Mouse (Mus musculus) cerebellum, adult 2 months (tissue): ENCODE measurements at regions not wholly inside any gene's neighbourhood (a gene's known extent, or its start where the extent isn't known, plus 50 kb on each side); places are given as distances from the start of the nearest gene placed in this dataset.
A peak's percentile ranks its signal among the peaks of the same experiment; 100 is the strongest.

Experiments
- DNase-seq, 2 experiments: peaks; one replicate each; pipeline ENCODE4 v3.0.0; 2021
- H3K27ac ChIP-seq: fragments of 200-500 bp; 2 replicates; pipeline ENCODE4 v1.5.1; 2012; ENCODE audit warnings: low read length, control low read depth, inconsistent platforms; ENCODE audit not compliant: insufficient read depth
- H3K27me3 ChIP-seq: fragments of 200-500 bp; 2 replicates; pipeline ENCODE4 v1.6.1; 2012; ENCODE audit warnings: inconsistent platforms, mild to moderate bottlenecking, low read length, moderate library complexity; ENCODE audit not compliant: control insufficient read depth, insufficient read depth
- H3K4me1 ChIP-seq: fragments of 200-500 bp; 2 replicates; pipeline ENCODE4 v1.6.1; 2011; ENCODE audit warnings: low read length; ENCODE audit not compliant: control insufficient read depth, insufficient read depth
- H3K4me3 ChIP-seq: fragments of 200-500 bp; replicated peaks from 2 replicates; pipeline ENCODE3; 2011; ENCODE audit warnings: mild to moderate bottlenecking, low read depth, low read length, control low read depth; ENCODE audit not compliant: insufficient read depth
- CTCF ChIP-seq: fragments of 200-500 bp; IDR thresholded peaks from 2 replicates; pipeline ENCODE4 v1.5.1; 2011; ENCODE audit warnings: low read depth, mild to moderate bottlenecking, control low read depth, low read length, moderate library complexity, borderline replicate concordance; ENCODE audit not compliant: insufficient read depth
- POLR2A ChIP-seq: fragments of 200-500 bp; IDR thresholded peaks from 2 replicates; pipeline ENCODE4 v1.6.1; 2011; ENCODE audit warnings: low read length, control low read depth, borderline replicate concordance; ENCODE audit not compliant: insufficient read depth
- WGBS: fragments of 180-500 bp; shearing (Covaris S2); methylation state at CpG from one replicate; pipeline ENCODE4 v1.1.7; 2018; 5-methylcytosine and 5-hydroxymethylcytosine counted together

DNA sequence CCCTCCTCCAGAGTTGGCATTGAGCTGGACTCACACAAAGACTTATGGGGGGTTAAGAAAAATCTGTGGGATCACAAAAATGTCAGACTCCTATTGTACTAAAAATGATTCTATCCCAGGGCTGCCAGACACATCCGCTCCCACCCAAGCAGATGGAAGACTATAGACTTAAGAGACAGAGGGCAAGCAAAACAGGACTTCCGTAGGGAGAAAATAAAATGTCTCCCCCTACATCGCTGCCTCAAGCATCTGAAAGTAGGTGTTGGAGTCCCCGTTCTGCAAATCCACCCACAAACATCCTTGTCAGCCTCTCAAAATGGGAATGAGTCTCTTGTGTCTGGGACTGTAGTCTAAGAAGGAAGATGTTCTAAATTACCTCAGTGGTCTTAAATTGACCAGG is 253.3 kb downstream of the Gm9195 start:
- no peak for TF ChIP-seq POLR2A
- no peak for TF ChIP-seq CTCF
- 98% methylated on average over 4 of the region's 4 CpGs for WGBS
- no peak for DNase-seq
- no peak overlapping the region for H3K27ac ChIP-seq
- no peak overlapping the region for H3K4me3 ChIP-seq
- H3K27me3 ChIP-seq = no peaks in the 10 kb centered on the region; the same call in 1 of the 2 replicates
- peaks cover 2% of the 10 kb centered on the region; the same call in 1 of the 2 replicates for H3K4me1 ChIP-seq

DNA sequence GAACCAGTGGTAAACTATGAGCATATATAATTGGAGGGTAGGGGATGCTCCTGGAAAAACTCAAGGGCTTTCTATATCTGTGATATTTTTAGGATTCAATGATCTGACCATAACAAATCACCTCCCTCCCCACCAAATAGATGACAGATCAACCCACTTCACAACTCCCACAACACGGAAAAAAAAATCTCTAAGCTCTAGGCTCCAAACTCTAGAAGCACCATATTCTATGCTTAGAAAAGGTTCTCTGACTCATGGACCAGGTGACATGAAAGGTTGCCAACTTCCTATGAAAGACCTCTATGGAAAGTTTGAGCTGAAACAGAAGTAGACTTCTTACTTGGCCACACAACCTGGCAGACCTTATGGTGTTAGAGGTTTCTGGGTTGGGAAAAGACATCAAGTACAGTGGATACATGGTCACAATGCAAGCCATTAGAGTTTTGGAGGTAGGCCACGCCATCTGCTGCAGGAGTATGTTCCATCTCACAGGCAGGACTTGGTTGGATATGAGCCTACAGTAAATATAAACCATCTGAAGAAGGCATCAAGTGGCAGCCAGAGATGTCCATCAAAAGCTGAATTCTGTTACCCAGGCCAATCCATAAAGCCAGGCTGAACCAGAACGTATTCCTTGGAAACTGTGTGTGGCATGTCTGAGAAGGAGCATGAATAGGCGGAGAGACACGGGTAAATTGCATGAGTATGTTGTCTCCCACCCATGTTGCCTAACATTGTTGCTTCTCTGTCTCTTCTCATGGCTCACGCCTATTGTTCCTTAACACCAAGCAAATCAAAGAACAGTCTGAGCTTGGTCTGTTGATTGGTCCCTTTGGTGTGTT is 257.2 kb downstream of the Gm9195 start:
- H3K4me1 ChIP-seq = peaks cover 2% of the 10 kb centered on the region; the same call in 1 of the 2 replicates
- WGBS = 31% methylated on average over 6 of the region's 6 CpGs
- no peaks in the 10 kb centered on the region; the same call in 1 of the 2 replicates for H3K27me3 ChIP-seq
- no peak overlapping the region for H3K27ac ChIP-seq
- no peak overlapping the region for H3K4me3 ChIP-seq
- no peak for TF ChIP-seq POLR2A
- TF ChIP-seq CTCF = no peak; the same call in 1 of the 2 replicates
- peak; percentile 80 to 92 for DNase-seq

DNA sequence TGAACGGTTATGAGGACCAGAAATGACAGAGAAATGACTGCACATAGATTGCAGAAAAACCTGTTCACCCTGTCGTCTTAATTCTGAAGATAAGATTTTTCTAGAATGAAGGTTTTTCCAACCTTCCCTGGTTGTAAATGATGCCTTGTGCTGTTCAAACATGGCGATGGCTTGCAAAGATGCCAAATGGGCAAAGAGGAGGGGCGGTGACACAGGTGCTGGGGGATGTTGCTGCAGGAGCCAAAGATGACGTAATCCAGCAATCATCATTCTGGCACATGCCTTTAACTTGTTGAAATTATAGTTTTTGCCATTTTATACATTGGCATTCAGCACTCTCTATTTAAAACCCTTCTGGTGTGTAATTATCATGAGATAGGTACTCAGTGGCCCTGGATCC is 263.8 kb downstream of the Gm9195 start:
- peak in 1 of 2 experiments; percentile 13 for DNase-seq
- Histone ChIP-seq H3K27me3 (no peaks in the 10 kb centered on the region; the same call in 1 of the 2 replicates), H3K4me1 (no peaks in the 10 kb centered on the region), H3K27ac (no peak overlapping the region), H3K4me3 (no peak overlapping the region)
- TF ChIP-seq POLR2A (no peak), CTCF (no peak)
- WGBS = 71% methylated on average over 5 of the region's 5 CpGs

DNA sequence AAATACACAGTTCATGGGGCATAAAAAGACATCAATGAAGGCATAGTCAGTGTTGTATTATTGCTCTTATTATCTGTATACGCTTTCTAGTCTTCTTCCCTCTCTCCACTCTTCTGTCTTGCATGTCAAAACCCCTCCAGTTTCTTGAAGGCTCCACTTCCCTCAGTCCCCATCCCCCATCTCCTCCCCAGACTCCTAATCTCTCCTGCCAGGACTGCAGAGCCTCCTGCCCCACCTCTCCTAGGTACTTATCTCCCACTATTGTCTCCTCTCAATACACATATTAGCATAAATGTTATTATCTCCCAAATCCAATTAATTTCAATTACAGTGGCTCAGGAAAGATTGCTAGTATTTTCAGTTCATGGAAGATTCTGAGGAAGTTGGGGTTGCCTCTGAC is 264.2 kb downstream of the Gm9195 start:
- H3K4me1 ChIP-seq = no peaks in the 10 kb centered on the region
- TF ChIP-seq POLR2A (no peak), CTCF (no peak)
- WGBS = 93% methylated on average over 1 of the region's 1 CpGs
- H3K27ac ChIP-seq = no peak overlapping the region
- no peaks in the 10 kb centered on the region; the same call in 1 of the 2 replicates for H3K27me3 ChIP-seq
- no peak overlapping the region for H3K4me3 ChIP-seq
- no peak for DNase-seq

DNA sequence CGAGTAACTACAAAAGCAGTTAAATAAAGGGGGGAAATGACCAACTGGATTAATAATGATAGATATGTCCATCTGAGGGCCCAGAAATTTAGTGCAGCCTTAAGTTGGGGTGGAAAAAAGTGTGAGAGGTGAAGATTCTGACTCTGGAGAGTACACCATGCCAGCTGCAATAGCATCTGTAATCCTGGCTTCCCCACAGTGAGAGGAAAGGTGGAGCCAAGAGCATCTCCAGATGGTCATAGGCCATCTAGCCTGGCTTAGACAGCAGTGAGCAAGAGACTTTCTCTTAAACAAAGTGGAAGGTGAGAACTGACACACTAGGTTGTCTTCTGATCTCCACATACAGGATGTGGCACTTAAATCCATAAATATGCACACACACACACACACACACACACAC is 264.7 kb downstream of the Gm9195 start:
- TF ChIP-seq POLR2A (no peak), CTCF (no peak)
- Histone ChIP-seq H3K4me1 (no peaks in the 10 kb centered on the region), H3K4me3 (no peak overlapping the region), H3K27ac (no peak overlapping the region), H3K27me3 (no peaks in the 10 kb centered on the region; the same call in 1 of the 2 replicates)
- DNase-seq = no peak
- 97% methylated on average over 1 of the region's 1 CpGs for WGBS

DNA sequence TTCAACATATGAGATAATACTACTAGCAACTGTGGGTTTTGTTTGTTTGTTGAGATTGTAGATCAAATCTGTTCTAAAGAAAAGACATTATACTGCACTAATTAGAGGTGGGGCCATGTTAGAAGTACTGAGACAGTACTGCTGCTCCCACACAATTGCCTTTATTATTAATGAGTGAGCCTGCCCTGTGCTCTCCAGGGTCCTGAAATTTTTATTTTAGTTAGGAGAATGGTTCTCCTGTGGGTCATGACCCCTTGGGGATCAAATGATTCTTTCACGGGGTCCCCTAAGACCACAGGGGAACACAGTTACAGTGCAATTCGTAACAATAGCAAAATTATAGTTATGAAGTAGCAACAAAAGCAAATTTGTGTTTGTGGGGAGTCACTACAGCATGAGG is 268.8 kb downstream of the Gm9195 start:
- Histone ChIP-seq H3K27ac (no peak overlapping the region), H3K4me3 (no peak overlapping the region), H3K4me1 (no peaks in the 10 kb centered on the region), H3K27me3 (no peaks in the 10 kb centered on the region; the same call in 1 of the 2 replicates)
- WGBS = 57% methylated on average over 2 of the region's 2 CpGs
- TF ChIP-seq CTCF = no peak
- no peak for TF ChIP-seq POLR2A
- DNase-seq = no peak

DNA sequence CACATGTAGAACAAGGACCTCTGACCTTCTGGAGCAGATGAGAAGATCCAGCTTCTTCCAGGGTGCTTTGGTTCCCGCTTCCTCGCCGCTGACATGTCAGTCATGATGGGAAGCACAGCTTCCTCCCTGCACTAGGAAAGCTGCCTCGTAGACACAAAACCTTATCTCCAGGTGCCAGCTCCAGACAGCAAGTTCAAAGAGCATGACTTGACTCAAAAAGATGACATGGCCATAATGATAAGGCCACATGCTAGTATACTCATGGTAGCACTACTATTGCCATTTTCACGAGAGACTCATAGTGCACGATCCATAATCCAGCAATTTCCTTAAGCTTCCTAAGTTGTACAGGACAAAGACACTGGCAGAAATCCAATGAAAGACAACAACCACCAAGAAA is 272.1 kb downstream of the Gm9195 start:
- WGBS = 96% methylated on average over 6 of the region's 6 CpGs
- no peak for TF ChIP-seq POLR2A
- TF ChIP-seq CTCF = no peak
- no peak overlapping the region for H3K4me3 ChIP-seq
- no peak for DNase-seq
- no peaks in the 10 kb centered on the region for H3K27me3 ChIP-seq
- no peaks in the 10 kb centered on the region for H3K4me1 ChIP-seq
- H3K27ac ChIP-seq = no peak overlapping the region

DNA sequence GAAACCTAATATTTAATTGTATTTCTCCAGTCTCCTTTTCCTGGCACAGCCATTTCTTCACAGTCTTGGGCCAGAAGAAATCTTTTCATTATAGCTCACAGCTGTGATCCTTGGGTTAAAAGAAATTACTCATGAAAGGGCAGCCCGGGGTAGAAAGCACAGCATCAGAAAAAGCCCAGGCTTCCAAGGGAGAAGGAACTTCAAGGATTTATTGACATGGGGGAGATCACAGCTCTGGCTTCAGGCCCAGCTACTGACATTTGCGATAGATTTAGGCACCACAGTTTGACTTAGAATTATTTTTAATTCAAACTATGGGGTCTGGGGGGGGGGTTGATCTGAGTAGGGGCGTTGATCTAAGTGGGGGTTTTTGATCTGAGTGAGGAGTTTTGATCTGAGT is 291.3 kb downstream of the Gm9195 start:
- no peak for TF ChIP-seq POLR2A
- TF ChIP-seq CTCF = no peak
- H3K4me3 ChIP-seq = no peak overlapping the region
- WGBS = 45% methylated on average over 3 of the region's 3 CpGs
- no peak overlapping the region for H3K27ac ChIP-seq
- no peaks in the 10 kb centered on the region for H3K4me1 ChIP-seq
- H3K27me3 ChIP-seq = no peaks in the 10 kb centered on the region
- DNase-seq = no peak
